Mouse (Mus musculus) testis, adult 2 months (tissue): Measurements from ENCODE around the gene Perm1. TPM values are rescaled to one million over a fixed set of nuclear protein-coding genes. Genes with fewer than 3 reads are reported as not detected.

Experiments used
- H3K27ac ChIP-seq: fragments of 200-500 bp; 2 replicates; pipeline ENCODE4 v1.5.1; 2012; ENCODE audit warnings: low read depth, low read length; ENCODE audit not compliant: control insufficient read depth, insufficient read depth
- H3K27me3 ChIP-seq: fragments of 200-500 bp; 2 replicates; pipeline ENCODE4 v1.6.1; 2012; ENCODE audit warnings: mild to moderate bottlenecking, low read length, moderate library complexity; ENCODE audit not compliant: control insufficient read depth, insufficient read depth
- H3K36me3 ChIP-seq: fragments of 200-500 bp; 2 replicates; pipeline ENCODE4 v1.6.1; 2012; ENCODE audit warnings: mild to moderate bottlenecking, low read length; ENCODE audit not compliant: control insufficient read depth, insufficient read depth
- H3K4me1 ChIP-seq: fragments of 200-500 bp; 2 replicates; pipeline ENCODE4 v1.6.1; 2012; ENCODE audit warnings: low read length; ENCODE audit not compliant: control insufficient read depth, insufficient read depth
- H3K4me3 ChIP-seq: fragments of 200-500 bp; 2 replicates; pipeline ENCODE4 v1.5.1; 2012; ENCODE audit warnings: low read depth, mild to moderate bottlenecking, low read length, moderate library complexity, mixed read lengths; ENCODE audit not compliant: control insufficient read depth
- CTCF ChIP-seq: fragments of 200-500 bp; IDR thresholded peaks from 2 replicates; pipeline ENCODE4 v1.5.1; 2012; ENCODE audit warnings: low read depth, mild to moderate bottlenecking, inconsistent platforms, low read length, moderate library complexity; ENCODE audit not compliant: control insufficient read depth, insufficient read depth, insufficient replicate concordance
- POLR2A ChIP-seq: fragments of 200-500 bp; IDR thresholded peaks from 2 replicates; pipeline ENCODE4 v1.6.1; 2012; ENCODE audit warnings: low read depth, mild to moderate bottlenecking, inconsistent platforms, low read length, moderate library complexity; ENCODE audit not compliant: control insufficient read depth
- polyA plus RNA-seq: library from polyadenylated mRNA; depleted of rRNA; stranded (reverse); fragments of >200 nt; gene quantifications from 2 replicates; pipeline ENCODE4 v1.2.3, GENCODE M21; 2012

Gene Perm1
- polyA plus RNA-seq, 1 experiment = not detected

GRCm38 (mm10) chr4:156193200-156193590, 22.5 kb upstream of the Perm1 start:
- H3K4me1 ChIP-seq = peaks cover 6% of the 10 kb centered on the region
- TF ChIP-seq CTCF = no peak
- H3K27ac ChIP-seq = no peak overlapping the region
- H3K4me3 ChIP-seq = no peak overlapping the region
- no peaks in the 10 kb centered on the region for H3K36me3 ChIP-seq
- no peaks in the 10 kb centered on the region for H3K27me3 ChIP-seq

GRCm38 (mm10) chr4:156193906-156194305, 21.8 kb upstream of the Perm1 start:
- H3K4me1 ChIP-seq = peaks cover 6% of the 10 kb centered on the region
- H3K27me3 ChIP-seq = no peaks in the 10 kb centered on the region
- H3K4me3 ChIP-seq = no peak overlapping the region
- no peaks in the 10 kb centered on the region for H3K36me3 ChIP-seq
- no peak overlapping the region for H3K27ac ChIP-seq
- TF ChIP-seq POLR2A (no peak), CTCF (no peak)

- no peaks in the 10 kb centered on the region for H3K36me3 ChIP-seq
- H3K27me3 ChIP-seq = no peaks in the 10 kb centered on the region
- H3K4me1 ChIP-seq = peaks cover 6% of the 10 kb centered on the region
- no peak overlapping the region for H3K4me3 ChIP-seq
- TF ChIP-seq POLR2A = no peak
- no peak for TF ChIP-seq CTCF
- H3K27ac ChIP-seq = no peak overlapping the region
Measured at GRCm38 (mm10) chr4:156194346-156194745, 21.3 kb upstream of the Perm1 start.

- H3K4me1 ChIP-seq = peaks cover 6% of the 10 kb centered on the region
- H3K27me3 ChIP-seq = no peaks in the 10 kb centered on the region
- peak overlapping the region; percentile 55 for H3K4me3 ChIP-seq
- H3K36me3 ChIP-seq = no peaks in the 10 kb centered on the region
- TF ChIP-seq POLR2A = no peak
- no peak for TF ChIP-seq CTCF
- H3K27ac ChIP-seq = no peak overlapping the region
Measured at GRCm38 (mm10) chr4:156195927-156196870, 19.5 kb upstream of the Perm1 start.

GRCm38 (mm10) chr4:156197131-156197828, 18.4 kb upstream of the Perm1 start, which contains the start of gene Agrn:
Agrn (minus strand) TSS chr4:156197488.
- Histone ChIP-seq H3K27me3 (no peaks in the 10 kb centered on the region), H3K27ac (peak within 1 kb of the TSS; percentile 5; the same call in 1 of the 2 replicates), H3K4me1 (peaks cover 6% of the 10 kb centered on the region), H3K4me3 (peak within 1 kb of the TSS; percentile 84), H3K36me3 (no peaks in the 10 kb centered on the region)
- TF ChIP-seq CTCF = no peak
- TF ChIP-seq POLR2A = 0 out of 2 replicates have a peak, but pooled peaks have one; percentile 17

- Histone ChIP-seq H3K4me3 (peak overlapping the region; percentile 60), H3K4me1 (peaks cover 6% of the 10 kb centered on the region), H3K27ac (peak overlapping the region; percentile 5; the same call in 1 of the 2 replicates), H3K27me3 (no peaks in the 10 kb centered on the region), H3K36me3 (no peaks in the 10 kb centered on the region)
- no peak for TF ChIP-seq CTCF
- no peak for TF ChIP-seq POLR2A
Measured at GRCm38 (mm10) chr4:156197829-156198205, 17.9 kb upstream of the Perm1 start.
